Mouse (Mus musculus) midbrain, embryonic 14.5 days (tissue): Measurements from ENCODE around the gene Ryr1. TPM values are rescaled to one million over a fixed set of nuclear protein-coding genes. Genes with fewer than 3 reads are reported as not detected.
A peak's percentile ranks its signal among the peaks of the same experiment; 100 is the strongest.

Experiments
- ATAC-seq: fragments of 200-750 bp; cut with Nextera tagmentation; 2 replicates; pipeline ENCODE4 v1.8.0; 2017; ENCODE audit warnings: moderate number of reproducible peaks, moderate library complexity; ENCODE audit not compliant: low FRiP score, low TSS enrichment
- DNase-seq: peaks from one replicate; pipeline ENCODE4 v3.0.0-alpha.2; 2015
- H3K27ac ChIP-seq: fragments of 300-500 bp; sonication (generic); replicated peaks from 2 replicates; pipeline ENCODE4 v1.5.1; 2014; ENCODE audit warnings: mild to moderate bottlenecking, low read depth, low read length, moderate library complexity
- H3K27me3 ChIP-seq: fragments of 300-500 bp; sonication (generic); 2 replicates; pipeline ENCODE4 v1.6.1; 2014; ENCODE audit warnings: low read length, control low read depth, mixed read lengths; ENCODE audit not compliant: control insufficient read depth, insufficient read depth
- H3K36me3 ChIP-seq: fragments of 300-500 bp; sonication (generic); 2 replicates; pipeline ENCODE4 v1.6.1; 2014; ENCODE audit warnings: low read length, control low read depth; ENCODE audit not compliant: control insufficient read depth, insufficient read depth
- H3K4me1 ChIP-seq: fragments of 300-500 bp; sonication (generic); 2 replicates; pipeline ENCODE4 v1.6.1; 2014; ENCODE audit warnings: mild to moderate bottlenecking, antibody characterized with exemption, low read length, control low read depth; ENCODE audit not compliant: control insufficient read depth, insufficient read depth
- H3K4me2 ChIP-seq: fragments of 300-500 bp; sonication (generic); 2 replicates; pipeline ENCODE4 v1.6.1; 2014; ENCODE audit warnings: mild to moderate bottlenecking, low read length, moderate library complexity
- H3K4me3 ChIP-seq: fragments of 300-500 bp; sonication (generic); replicated peaks from 2 replicates; pipeline ENCODE4 v1.5.1; 2014; ENCODE audit warnings: low read depth, low read length
- H3K9ac ChIP-seq: fragments of 300-500 bp; sonication (generic); replicated peaks from 2 replicates; pipeline ENCODE4 v1.6.1; 2014; ENCODE audit warnings: mild to moderate bottlenecking, low read length, moderate library complexity
- H3K9me3 ChIP-seq: fragments of 300-500 bp; sonication (generic); 2 replicates; pipeline ENCODE4 v1.6.1; 2016; ENCODE audit warnings: low read length, control low read depth, mixed read lengths; ENCODE audit not compliant: control insufficient read depth
- WGBS: fragments of 180-500 bp; shearing (Covaris S2); extraction: QIAGEN DNeasy Blood & Tissue Kit; methylation state at CpG from one replicate; pipeline ENCODE4 v1.1.7; 2014; 5-methylcytosine and 5-hydroxymethylcytosine counted together
- polyA plus RNA-seq: library from polyadenylated mRNA; unstranded; fragments of >200 nt; fragmentation: Nextera tagmentation; extraction: Ambion mirVana; gene quantifications from 2 replicates; pipeline ENCODE4 v1.2.1, GENCODE M21; 2014

The Ryr1 gene
- polyA plus RNA-seq: 5.2 and 7.8 TPM in 2 replicates

DNA sequence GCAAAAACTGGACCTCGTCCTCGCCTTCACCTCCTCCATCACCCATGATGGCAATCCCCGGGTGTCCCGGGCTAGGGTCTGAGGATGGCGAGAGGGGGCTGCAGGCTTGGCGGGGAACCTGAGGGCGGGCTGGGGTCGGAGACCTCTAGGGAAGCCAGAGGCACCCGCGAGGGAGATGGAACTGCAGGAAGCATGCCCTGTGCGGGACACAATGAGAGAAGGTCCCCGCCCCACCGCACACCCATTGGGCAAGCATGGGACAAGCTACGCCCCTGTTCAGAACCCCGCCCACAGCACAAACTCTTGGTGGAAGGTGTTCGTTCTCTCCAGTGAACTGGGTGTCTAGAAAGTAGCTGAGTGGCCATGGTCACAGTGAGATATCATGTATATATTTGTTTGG, at the start of gene Ryr1:
Ryr1 (minus strand) TSS at position 210 of the 400 bp plus-strand sequence.
- peak; percentile 59 for DNase-seq
- Histone ChIP-seq H3K4me1 (peaks cover 8% of the 10 kb centered on the region; the same call in 1 of the 2 replicates), H3K27ac (no peak within 1 kb of the TSS), H3K4me3 (peak within 1 kb of the TSS; percentile 20), H3K27me3 (no peaks in the 10 kb centered on the region), H3K36me3 (no peaks in the 10 kb centered on the region), H3K9me3 (no peaks in the 10 kb centered on the region), H3K9ac (no peak within 1 kb of the TSS), H3K4me2 (peak within 1 kb of the TSS; percentile 52)
- WGBS: 2% methylated on average over 16 of the region's 16 CpGs
- no peak; the same call in 1 of the 2 replicates for ATAC-seq

DNA sequence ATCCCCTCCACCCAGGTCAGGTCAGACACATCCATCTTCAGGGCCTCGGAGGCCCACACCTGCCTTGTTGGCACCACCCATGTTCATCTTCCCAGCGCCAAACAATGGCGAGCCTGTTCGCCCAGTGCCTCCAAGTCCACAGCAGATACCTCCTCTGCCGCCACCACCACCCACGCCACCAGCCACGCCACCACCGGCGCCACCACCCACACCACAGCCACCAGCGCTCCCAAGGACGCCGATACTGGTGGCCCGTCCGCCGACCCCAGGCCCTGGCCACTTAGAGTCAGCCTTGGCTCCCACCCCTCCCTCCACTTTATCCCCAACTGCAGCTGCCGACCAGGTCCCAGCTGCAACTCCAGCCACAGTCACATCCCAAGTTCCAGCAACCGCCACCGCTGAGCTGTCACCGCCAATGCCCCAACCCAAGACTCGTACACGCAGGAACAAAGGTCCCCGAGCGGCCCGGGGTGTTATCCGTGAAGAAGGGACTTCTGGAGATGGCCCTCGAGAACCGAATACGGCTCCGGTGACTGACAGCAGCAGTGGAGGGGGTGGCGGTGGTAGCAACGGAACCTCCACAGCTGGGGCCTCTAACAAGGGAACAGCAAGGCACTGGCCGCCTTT, 47.5 kb upstream of the Ryr1 start:
- 32% methylated on average over 32 of the region's 32 CpGs for WGBS
- Histone ChIP-seq H3K9ac (no peak overlapping the region), H3K4me2 (no peak overlapping the region), H3K36me3 (peaks cover 47% of the 10 kb centered on the region), H3K4me3 (no peak overlapping the region), H3K9me3 (no peaks in the 10 kb centered on the region), H3K27me3 (peaks cover 37% of the 10 kb centered on the region), H3K27ac (no peak overlapping the region), H3K4me1 (peaks cover 25% of the 10 kb centered on the region)
- ATAC-seq (no peak), DNase-seq (no peak)

DNA sequence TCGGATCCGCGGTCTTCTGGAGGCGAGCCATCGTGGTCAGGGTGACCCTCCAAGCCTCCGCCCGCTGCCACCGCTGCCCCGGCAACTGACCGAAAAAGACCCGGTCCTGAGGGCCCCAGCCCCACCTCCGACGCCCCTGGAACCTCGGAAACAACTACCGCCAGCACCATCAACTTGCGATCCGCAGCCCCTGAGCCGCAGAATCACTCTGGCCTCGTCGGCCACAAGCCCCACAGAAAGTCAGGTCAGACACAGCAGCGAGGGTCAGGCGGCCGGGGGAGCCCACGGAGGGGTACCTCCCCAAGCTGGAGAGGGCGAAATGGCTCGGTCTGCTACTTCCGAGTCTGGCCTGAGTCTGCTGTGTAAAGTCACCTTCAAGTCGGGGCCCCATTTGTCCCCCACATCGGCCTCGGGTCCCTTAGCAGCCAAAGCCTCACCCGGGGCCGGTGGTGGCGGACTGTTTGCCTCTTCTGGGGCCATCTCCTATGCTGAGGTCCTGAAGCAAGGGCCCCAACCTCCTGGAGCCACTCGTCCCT, 46.7 kb upstream of the Ryr1 start:
- Histone ChIP-seq H3K9ac (peak overlapping the region; percentile 26; the same call in 1 of the 2 replicates), H3K4me1 (peaks cover 25% of the 10 kb centered on the region), H3K27me3 (peaks cover 37% of the 10 kb centered on the region), H3K9me3 (no peaks in the 10 kb centered on the region), H3K27ac (no peak overlapping the region), H3K4me3 (peak overlapping the region; percentile 70), H3K36me3 (peaks cover 40% of the 10 kb centered on the region), H3K4me2 (peak overlapping the region; percentile 71)
- WGBS: 5% methylated on average over 34 of the region's 34 CpGs
- DNase-seq: peak; percentile 20
- no peak for ATAC-seq

DNA sequence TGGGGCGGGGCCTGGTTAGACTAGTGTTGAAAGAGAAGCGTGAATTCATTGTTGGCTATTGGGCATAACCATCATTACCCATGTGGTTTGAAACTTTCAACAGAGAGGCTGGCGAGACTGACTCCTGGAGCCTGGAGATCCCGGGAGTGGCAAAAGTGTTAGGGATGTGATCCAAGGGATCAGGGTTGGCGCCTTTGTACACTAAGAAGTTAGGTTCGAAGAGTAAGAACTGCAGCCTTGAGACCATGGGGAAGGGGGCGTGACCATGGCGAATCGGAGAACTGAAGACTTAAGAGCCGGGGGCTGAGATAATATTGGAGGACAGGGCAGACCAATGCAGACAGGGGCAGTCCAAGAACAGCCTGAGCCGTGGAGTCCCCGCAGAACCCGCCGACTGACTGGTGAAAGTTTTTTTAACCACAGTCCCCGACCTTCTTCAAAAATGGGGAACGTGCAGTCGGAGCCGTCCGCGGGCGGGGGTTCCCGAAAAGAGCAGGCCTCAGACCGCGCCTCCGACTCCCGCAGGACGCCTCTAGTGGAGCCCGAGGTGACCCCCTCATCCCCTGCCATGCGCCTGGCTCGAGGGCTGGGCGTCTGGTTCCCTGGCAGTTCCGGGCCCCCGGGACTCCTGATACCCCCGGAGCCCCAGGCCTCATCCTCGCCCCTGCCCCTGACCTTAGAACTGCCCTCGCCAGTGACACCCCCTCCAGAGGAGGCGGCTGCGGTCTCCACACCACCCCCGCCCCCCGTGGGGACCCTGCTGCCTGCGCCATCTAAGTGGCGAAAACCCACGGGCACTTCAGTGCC, 46.0 kb upstream of the Ryr1 start:
- ATAC-seq (no peak), DNase-seq (peak; percentile 25)
- H3K9ac ChIP-seq: peak overlapping the region; percentile 26; the same call in 1 of the 2 replicates
- H3K9me3 ChIP-seq: no peaks in the 10 kb centered on the region
- H3K4me2 ChIP-seq: peak overlapping the region; percentile 71
- H3K4me1 ChIP-seq: peaks cover 25% of the 10 kb centered on the region
- no peak overlapping the region for H3K27ac ChIP-seq
- WGBS: 1% methylated on average over 43 of the region's 43 CpGs
- H3K36me3 ChIP-seq: peaks cover 33% of the 10 kb centered on the region
- peaks cover 37% of the 10 kb centered on the region for H3K27me3 ChIP-seq
- peak overlapping the region; percentile 70 for H3K4me3 ChIP-seq

DNA sequence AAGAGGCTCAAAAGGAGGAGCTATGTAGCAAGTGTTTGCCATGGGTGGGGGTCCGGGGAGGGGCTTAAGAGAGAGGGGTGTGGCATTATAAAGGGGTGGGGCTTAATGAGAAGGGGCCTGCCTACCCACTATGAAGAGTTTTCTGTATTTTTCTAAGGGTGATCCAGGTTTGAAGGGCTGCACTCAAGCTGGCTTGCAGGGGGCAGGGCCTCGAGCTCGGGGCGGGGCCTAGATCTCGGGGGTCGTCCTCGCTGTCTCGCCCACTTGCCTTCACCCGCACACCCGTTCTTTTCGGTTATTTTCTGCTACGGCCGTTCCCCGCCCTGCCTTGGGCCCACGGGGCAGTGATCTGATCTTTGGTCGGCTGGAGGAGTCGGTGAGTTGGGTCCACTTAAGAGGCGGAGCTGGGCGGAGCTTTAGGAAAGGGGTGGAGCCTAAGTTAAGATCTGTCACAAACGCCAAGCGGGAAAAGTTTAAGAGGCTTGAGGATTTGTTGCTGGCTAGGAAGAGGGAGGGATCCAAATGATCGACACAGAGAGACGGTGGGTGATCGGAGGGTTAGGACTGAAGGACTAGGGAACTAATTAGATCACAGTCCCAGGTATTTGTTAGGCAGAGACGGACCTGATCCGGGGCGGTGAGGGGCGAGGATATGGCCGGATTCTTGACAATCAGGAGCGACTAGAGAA, 45.2 kb upstream of the Ryr1 start, which contains the start of the genes Ggn and Spred3:
Ggn (plus strand) TSS at position 145 of the 689 bp plus-strand sequence.
Spred3 (minus strand) TSS at position 346 of the 689 bp plus-strand sequence.
- Histone ChIP-seq H3K4me2 (peak within 1 kb of the TSS; percentile 71), H3K36me3 (peaks cover 26% of the 10 kb centered on the region), H3K27me3 (peaks cover 37% of the 10 kb centered on the region), H3K4me3 (peak within 1 kb of the TSS; percentile 70), H3K4me1 (peaks cover 25% of the 10 kb centered on the region), H3K9me3 (no peaks in the 10 kb centered on the region), H3K27ac (peak within 1 kb of the TSS; percentile 92), H3K9ac (peak within 1 kb of the TSS; percentile 70)
- ATAC-seq: peak; percentile 38
- under 1% methylated on average over 30 of the region's 30 CpGs for WGBS
- DNase-seq: peak; percentile 74

DNA sequence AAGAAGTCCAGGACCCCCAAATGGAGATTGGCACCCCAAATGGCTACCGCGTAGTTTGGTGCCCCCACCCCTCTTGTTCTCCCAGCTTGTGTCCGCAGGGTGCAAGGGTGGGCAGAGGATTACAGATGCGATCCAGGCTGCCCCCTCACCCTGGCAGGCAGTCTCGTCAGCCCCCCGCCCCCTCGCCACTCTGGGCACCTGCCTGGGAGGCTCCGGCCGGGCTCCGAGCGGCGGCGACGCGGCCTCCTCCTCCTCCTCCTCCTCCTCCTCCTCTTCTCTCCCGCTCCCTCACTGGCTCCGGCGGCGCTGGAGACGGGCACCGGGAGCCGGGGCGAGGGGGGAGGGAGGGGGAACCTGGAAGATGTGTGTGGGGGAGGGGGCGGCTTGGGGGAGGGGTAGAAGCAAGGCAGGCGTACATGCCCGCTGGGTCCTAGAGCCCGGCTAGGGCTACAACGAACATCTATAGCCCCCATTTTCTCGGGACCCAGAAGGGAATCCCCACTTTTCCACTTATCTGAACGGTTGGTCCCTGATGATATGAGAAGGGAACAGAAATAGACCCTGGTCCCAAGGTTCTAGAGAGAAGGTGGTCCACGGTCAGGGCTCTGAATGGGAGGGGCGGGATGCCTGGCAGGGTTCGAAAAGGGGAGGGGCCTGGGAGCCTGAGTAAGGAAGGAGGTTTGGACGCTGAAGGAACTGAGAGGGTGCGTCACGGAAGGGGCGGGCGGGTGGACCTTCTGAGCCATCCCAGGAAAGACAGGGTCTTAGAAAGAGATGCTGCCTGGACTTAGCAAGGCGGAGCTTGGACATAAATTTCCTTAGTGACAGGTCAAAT, 44.5 kb upstream of the Ryr1 start:
- Histone ChIP-seq H3K4me2 (peak overlapping the region; percentile 71), H3K27me3 (peaks cover 37% of the 10 kb centered on the region), H3K4me3 (peak overlapping the region; percentile 70), H3K9me3 (no peaks in the 10 kb centered on the region), H3K27ac (peak overlapping the region; percentile 92), H3K36me3 (peaks cover 18% of the 10 kb centered on the region), H3K4me1 (peaks cover 25% of the 10 kb centered on the region), H3K9ac (peak overlapping the region; percentile 70)
- ATAC-seq (peak; percentile 81), DNase-seq (peak; percentile 92)
- WGBS: 1% methylated on average over 34 of the region's 39 CpGs

DNA sequence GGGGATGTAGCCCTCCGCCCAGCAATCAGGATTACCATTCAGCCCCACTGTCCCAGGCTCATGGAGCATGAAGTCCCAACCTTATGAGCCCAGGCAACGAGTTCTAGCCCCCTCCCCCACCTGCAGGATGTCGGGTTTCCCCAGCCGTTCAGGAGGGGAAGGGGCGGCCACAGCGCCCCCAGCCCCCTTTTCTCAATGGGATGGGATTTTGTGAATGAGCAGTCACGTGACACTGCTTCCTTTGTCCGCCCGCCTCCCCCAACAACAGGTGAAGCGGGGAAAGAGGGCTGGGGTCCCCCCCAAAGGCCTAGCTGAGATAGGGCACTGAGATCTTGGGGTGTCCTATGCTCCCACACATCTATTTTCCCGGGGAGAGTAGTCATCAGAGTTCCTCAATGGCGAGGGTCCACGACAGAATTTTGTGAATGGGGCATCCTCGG, 43.8 kb upstream of the Ryr1 start:
- 1% methylated on average over 14 of the region's 14 CpGs for WGBS
- peak overlapping the region; percentile 70 for H3K9ac ChIP-seq
- H3K4me1 ChIP-seq: peaks cover 25% of the 10 kb centered on the region
- H3K4me3 ChIP-seq: peak overlapping the region; percentile 70
- peak; percentile 16; the same call in 1 of the 2 replicates for ATAC-seq
- H3K9me3 ChIP-seq: no peaks in the 10 kb centered on the region
- H3K27ac ChIP-seq: peak overlapping the region; percentile 92
- H3K27me3 ChIP-seq: peaks cover 32% of the 10 kb centered on the region
- peak overlapping the region; percentile 71 for H3K4me2 ChIP-seq
- peak; percentile 85 for DNase-seq
- H3K36me3 ChIP-seq: peaks cover 12% of the 10 kb centered on the region
